Mouse (Mus musculus) telencephalon, adult 2 months (tissue): ENCODE data around the gene Mc1r.

Source experiments
- DNase-seq: peaks from one replicate; pipeline ENCODE4 v3.0.0-alpha.2; 2011; ENCODE audit warnings: low read depth, low spot score

The Mc1r gene

DNA sequence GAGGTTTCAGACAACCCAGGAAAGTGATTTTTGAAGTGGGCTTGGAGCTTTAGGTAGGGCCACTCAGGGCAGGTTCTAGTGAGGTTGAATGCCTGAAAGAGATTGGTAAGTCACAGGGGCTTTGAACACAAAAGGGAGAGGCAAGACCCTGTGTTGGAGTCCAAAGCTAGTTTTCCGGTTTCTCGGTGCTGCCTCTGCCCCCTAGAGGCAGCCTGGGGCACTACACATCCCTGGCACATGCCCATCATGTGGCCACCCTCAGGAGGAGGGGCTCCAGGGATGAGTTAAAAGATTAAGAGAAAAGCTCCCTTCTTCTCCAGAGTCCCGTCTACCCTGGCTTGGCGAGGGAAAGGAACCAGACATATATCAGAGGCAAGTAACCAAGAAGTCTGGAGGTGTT is at the start of gene Mc1r:
Gene Mc1r (plus strand): TSS at position 322 of the 400 bp plus-strand sequence.
- DNase-seq: no peak

- peak; percentile 24 for DNase-seq
These were observed 45.7 kb upstream of the Mc1r start for GRCm38 (mm10) chr8:123361082-123361739.

- peak; percentile 95 for DNase-seq
These were observed 33.3 kb upstream of the Mc1r start, which contains the start of gene Tcf25 for GRCm38 (mm10) chr8:123373403-123374238. Gene Tcf25 (plus strand): TSS chr8:123373753.

GRCm38 (mm10) chr8:123374239-123374578 is 32.7 kb upstream of the Mc1r start:
- peak; percentile 66 for DNase-seq

- DNase-seq: no peak
These were observed 31.2 kb upstream of the Mc1r start for GRCm38 (mm10) chr8:123375701-123376100.

DNA sequence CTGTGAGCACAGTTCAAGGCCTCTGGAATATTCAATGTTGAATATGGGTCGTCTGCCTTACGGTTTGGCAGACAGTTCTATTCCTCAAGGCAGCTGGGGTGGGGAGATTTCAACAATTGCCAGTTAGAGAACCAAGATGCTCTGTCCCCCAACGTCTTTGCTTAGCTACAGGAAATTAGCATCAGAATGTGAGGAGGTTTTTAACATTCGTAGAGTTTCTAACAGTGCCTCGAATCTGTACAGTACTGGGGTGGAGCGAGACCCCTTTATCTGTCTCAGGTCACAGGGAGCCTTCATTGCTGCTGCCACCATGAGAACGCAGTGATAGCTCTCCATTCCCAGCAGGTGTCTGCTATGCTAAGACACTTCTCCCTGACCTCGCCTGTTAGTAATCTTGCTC is 30.8 kb upstream of the Mc1r start:
- no peak for DNase-seq

DNA sequence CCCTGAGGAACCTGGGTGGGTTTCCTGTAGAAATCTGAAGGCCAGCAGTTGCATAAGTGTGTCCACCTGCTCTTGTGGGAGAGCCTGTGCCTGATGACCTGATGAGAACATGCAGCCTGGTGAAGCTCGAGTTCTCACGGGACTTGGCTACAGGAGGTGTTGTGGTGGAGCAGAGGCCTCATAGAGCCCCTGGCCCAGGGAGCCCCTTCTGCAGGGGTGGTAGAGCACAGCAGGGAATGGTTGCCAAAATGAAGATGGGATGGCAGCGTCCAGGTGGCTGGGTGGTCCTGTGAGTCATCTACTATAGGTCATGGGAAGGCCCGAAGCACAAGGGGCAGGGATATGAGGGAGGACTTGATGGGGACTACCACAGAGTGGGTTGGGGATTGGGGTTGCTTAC is 25.2 kb upstream of the Mc1r start:
- DNase-seq: no peak

GRCm38 (mm10) chr8:123382516-123382915 is 24.4 kb upstream of the Mc1r start:
- DNase-seq: no peak

GRCm38 (mm10) chr8:123384883-123385540 is 21.9 kb upstream of the Mc1r start:
- DNase-seq: no peak

DNA sequence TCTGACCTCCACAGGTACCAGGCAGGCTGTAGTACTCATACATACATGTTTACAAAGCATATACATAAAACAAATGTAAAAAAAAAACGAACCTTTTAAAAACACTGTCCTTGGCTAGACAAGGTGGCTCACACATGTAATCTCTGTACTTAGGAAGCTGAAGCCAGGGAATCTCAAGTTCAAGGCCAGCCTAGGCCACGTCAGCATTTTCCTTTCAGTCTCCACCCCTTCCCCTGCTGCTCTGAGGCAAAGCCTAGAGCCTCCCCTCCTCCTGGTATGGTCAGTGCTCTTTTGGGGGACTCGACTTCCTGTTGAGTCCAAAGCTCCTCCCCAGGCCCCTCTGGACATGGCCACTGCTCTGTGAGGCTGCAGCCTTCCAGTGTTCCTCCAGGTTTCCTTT is 19.9 kb upstream of the Mc1r start:
- DNase-seq: no peak

GRCm38 (mm10) chr8:123387801-123388200 is 19.1 kb upstream of the Mc1r start:
- no peak for DNase-seq

- DNase-seq: no peak
These were observed 17.9 kb upstream of the Mc1r start for GRCm38 (mm10) chr8:123389026-123389425.

DNA sequence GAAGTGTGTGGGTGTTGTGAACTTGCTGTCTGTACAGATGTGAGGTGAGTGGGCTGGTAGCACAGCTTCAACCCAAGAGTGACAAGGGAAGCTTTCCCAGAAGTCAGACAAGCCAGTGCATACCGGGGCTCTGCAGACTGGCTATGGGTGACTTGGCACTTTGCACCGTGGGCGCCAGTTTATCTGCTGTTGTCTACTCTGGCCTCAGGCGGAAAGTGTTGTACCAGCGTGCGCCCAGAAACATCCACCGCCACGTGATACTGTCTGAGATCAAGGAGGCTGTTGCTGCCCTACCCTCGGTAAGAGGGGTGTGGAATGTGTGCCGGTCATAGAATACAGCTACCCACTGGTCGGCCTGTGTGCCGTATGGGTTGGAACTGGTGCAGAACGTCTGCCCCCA is 8.6 kb upstream of the Mc1r start:
- DNase-seq: no peak

GRCm38 (mm10) chr8:123401936-123402335 is 5.0 kb upstream of the Mc1r start:
- DNase-seq: no peak

DNA sequence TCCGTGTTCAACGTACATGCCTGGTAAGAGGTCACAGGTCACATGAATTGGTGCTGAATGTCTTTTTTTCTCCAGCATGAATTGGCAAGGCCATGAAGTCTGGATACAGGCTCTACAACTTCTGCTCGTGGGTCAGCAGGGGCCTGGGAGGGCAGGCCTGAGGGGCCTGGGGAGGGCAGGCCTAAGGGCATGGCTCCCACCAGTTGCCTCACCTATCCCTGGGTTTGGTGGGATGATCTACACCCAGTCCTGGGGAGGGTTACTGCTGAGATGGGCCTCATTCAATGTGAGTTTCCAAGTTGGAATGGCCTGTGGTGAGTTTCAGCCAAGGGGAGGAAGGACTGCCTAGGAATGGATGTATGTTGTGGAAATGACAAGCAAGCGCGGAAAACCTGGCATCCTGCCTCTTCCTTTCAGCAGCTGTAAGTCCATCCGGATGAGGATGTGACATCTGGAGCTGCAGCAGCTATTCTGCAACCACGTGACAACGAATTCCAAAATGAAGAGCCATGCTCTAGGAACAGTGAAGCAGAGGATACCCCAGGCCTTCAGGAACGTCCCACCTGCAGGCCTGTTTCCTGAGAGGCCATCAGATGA is 4.1 kb upstream of the Mc1r start:
- no peak for DNase-seq

DNA sequence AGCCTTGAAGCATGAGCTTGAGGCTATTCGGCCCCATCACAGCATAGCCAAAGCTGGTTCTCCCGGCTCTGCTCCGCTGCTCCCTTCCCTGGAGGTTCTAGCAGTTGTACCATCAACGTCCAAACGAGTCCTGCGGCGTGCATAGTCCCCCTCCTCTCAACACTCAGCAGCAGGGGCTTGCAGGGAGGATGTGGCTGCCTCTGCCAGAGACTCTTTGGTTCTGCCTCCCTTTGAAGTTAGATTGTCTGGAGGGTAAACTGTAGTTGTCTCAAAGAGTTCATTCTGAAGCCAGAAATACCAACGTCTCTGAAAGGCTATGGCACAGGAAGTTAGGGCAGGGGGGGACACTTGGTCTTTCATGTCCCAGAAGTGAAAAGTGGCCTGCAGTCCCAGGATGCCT is 2.4 kb upstream of the Mc1r start:
- no peak for DNase-seq

DNA sequence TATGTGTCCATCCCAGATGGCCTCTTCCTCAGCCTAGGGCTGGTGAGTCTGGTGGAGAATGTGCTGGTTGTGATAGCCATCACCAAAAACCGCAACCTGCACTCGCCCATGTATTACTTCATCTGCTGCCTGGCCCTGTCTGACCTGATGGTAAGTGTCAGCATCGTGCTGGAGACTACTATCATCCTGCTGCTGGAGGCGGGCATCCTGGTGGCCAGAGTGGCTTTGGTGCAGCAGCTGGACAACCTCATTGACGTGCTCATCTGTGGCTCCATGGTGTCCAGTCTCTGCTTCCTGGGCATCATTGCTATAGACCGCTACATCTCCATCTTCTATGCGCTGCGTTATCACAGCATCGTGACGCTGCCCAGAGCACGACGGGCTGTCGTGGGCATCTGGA is 705 bp downstream of the Mc1r start:
- no peak for DNase-seq

DNA sequence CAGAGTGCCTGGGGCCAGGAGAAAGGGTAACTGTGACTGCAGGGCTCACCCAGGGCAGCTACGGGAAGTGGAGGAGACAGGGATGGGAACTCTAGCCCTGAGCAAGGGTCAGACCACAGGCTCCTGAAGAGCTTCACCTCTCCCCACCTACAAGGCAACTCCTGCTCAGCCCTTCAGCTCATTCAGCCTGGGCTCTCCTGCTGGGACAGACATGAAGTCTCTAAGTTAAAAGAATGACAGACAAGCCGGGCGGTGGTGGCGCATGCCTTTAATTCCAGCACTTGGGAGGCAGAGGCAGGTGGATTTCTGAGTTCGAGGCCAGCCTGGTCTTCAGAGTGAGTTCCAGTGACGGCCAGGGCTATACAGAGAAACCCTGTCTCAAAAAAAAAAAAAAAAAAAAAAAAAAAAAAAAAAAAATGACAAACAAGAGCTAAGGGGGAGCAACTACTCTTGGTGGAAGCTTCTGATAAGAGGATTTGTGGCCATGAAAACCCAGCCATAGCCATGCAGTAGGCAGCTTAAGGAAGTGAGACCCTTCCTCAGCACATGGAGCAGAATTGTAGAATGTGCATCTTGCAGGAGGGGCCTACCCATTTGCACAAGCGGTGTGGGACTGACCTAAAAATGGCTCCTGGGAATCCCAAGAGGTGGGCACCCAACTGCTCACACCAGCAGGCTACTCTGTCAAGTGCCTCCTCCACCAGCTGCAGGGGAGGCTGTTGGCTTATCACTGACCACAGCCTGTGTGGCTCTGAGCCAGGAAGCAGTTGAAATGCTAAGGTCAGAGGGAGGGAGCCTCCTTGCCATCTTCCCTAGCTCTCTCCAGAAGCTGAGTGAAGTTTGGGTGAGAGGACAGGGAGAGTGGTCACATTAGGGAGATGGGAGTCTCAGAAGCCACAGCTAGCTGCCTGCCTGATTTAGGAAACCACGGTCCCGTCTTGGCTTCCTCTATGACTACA is 2.0 kb downstream of the Mc1r start:
- no peak for DNase-seq

DNA sequence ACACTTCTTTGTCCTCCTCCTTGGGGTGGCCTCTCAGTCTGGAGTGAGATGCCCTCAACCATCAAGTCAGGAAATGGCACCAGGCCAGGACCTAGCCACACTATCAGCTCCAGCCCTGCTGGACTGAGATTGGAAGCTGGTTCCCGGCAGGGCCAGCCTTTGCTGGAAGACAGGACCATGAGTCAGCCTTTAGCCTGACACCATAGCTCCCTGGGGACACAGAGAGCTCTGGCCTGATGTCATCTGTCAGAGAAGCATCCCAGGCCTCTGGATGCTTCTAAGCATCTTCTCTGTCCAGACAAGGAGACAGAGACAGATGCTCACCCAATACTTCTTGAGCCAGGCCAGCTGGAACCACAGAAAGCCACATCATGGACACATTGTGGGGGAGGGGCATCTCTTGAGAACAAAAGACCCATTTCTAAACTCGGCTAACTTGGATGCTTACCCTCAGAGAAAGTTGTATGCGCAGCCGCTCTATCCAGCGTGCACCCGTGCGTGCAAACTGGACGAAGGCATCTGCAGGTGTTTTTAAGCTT is 3.2 kb downstream of the Mc1r start:
- DNase-seq: peak; percentile 36

DNA sequence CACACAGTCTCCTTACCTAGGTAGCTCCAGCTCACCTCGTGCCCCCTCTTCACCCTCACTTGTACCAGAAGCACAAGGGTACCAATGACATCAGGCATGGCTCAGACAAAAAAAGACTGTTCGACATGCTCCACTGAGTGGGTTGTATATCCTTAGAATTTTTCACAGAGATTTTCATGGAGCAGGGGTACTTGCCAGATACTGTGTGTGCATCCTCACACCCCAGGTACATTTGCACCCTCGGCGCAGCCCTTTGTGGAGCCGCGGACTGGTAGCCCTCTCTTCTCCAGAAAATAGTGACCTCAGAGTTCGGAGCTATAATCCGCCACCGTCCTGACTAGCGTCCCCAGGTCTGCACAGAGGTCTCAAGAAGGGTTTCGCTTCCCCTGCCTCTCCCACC is 3.9 kb downstream of the Mc1r start:
- no peak for DNase-seq

DNA sequence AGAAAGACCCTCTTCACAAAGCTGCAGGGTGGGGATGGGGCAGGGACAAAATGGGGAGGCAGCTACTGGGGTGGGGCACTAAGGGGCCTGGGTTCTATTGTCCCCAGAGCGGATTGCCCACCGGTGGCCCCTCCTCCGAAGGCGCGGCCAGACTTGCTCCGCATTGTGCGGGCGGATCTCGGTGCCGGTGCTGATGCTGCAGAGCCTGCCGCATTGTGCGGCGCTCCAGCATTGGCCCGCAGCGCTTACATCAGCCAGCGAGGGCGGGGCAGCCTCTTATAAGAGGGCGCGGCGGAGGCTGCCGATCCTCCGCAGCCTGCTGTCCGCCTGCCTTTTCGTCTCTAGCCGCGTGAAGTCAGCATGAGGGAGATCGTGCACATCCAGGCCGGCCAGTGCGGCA is 4.3 kb downstream of the Mc1r start, which contains the start of gene Tubb3:
Gene Tubb3 (plus strand): TSS at position 179 of the 400 bp plus-strand sequence.
- peak; percentile 90 for DNase-seq
